Mouse (Mus musculus): ENCODE results near the gene Ifih1.

Ifih1 gene

GRCm38 (mm10) chr2:62646014-62646645 is at the start of gene Ifih1:
Ifih1 (minus strand) TSS chr2:62646255.
- in situ Hi-C loops (cut with MboI; ENCODE audit: low sequenced_read_pairs): no loop called here

- in situ Hi-C loops (cut with MboI; ENCODE audit: low sequenced_read_pairs): no loop called here
Observed at GRCm38 (mm10) chr2:62685934-62686333, 39.9 kb upstream of the Ifih1 start.

GRCm38 (mm10) chr2:62684989-62685595 is 39.0 kb upstream of the Ifih1 start:
- in situ Hi-C loops (cut with MboI; ENCODE audit: low sequenced_read_pairs): no loop called here

DNA sequence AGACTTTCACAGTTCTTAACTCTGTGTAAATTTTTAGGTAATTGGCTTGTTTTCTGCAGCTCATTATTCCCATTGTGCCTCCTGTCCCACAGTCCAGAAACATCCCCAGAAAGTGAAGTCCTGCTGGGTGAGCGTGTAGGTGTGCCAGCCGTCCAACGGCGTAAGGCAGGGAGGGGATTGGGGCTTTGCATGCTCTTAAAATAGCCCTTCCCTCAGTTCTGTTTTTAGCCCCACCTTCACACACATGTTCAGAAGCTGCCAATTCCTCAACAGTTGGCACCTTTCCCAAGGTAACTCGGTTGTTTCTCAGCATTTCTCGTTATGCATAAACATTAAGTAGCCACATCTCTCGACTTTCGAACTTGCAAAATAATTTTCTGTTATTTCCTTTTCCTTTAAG is 35.6 kb upstream of the Ifih1 start:
- in situ Hi-C loops (cut with MboI; ENCODE audit: low sequenced_read_pairs): no loop called here

DNA sequence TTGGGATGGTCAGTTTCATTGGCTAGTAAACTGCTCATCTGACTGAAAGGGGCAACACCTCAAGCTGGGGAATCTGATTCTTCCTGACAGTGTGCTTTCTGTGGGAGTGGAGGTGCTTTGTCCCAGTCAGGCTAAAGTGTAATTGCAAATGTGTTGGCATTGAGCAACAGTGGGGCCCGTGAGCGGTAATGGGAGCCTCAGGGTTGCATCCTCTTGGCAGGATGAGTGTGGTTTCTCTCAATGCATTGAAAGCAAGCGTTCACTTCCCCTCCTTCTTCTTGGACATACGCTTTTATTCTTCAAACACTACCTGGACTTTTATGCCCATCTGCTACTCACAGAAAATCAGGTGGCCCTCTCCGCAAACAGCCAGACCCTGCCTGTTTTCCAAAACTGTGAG is 26.7 kb upstream of the Ifih1 start:
- in situ Hi-C loops (cut with MboI; ENCODE audit: low sequenced_read_pairs): no loop called here

- in situ Hi-C loops (cut with MboI; ENCODE audit: low sequenced_read_pairs): no loop called here
Observed at GRCm38 (mm10) chr2:62670767-62671166, 24.7 kb upstream of the Ifih1 start.

- in situ Hi-C loops (cut with MboI; ENCODE audit: low sequenced_read_pairs): no loop called here
Observed at GRCm38 (mm10) chr2:62670301-62670700, 24.2 kb upstream of the Ifih1 start.

- in situ Hi-C loops (cut with MboI; ENCODE audit: low sequenced_read_pairs): no loop called here
Observed at GRCm38 (mm10) chr2:62669848-62670247, 23.8 kb upstream of the Ifih1 start.

DNA sequence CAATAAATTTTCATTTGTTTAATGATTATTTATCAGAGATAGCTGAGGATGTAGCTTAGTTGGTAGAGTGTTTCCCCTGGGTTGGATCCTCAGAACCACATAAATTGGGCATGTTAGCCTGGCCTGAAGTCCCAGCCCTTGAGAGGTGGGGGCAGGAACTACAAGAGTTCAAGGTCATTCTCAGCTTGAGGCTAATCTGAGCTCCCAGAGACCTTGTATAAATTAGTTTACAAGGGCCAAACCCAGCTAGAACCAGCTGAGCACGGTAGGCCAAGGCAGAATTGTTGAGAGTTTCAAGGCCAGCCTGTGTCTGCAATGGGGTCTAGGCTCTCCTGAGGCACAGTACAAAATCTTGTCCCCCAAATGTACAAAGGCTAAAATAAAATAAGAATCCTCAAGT is 19.5 kb upstream of the Ifih1 start:
- in situ Hi-C loops (cut with MboI; ENCODE audit: low sequenced_read_pairs): no loop called here

GRCm38 (mm10) chr2:62664839-62665238 is 18.8 kb upstream of the Ifih1 start:
- in situ Hi-C loops (cut with MboI; ENCODE audit: low sequenced_read_pairs): no loop called here

DNA sequence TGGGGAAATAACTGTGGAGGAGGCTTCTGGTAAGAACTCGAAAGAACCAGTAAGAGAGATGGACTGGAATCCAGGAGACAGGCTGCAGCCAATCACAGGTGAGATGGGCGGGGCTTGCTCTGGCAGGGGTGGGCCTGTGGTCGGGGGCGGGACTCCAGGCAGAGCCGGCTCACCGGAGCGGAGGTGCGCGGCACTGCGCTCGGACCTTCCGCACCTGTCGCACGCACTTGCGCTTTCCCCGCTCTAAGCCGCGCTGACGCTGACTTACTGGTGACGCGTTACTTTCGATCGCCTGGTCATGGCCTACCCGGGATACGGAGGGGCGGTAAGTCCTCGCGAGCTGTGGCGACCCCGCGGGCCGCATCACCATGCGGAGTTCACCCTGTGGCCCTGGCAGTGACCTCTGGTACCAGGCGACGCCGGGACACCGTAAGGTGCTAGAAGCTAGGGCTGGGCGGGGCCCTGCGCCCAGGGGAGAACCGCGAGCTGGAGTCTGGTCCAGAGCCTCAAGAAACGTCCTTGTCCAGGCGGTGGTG is 18.1 kb upstream of the Ifih1 start, which contains the start of gene Gca:
Gene Gca, plus strand, starts transcription at position 151 of the 536 bp plus-strand sequence.
- in situ Hi-C loops (cut with MboI; ENCODE audit: low sequenced_read_pairs): no loop called here

DNA sequence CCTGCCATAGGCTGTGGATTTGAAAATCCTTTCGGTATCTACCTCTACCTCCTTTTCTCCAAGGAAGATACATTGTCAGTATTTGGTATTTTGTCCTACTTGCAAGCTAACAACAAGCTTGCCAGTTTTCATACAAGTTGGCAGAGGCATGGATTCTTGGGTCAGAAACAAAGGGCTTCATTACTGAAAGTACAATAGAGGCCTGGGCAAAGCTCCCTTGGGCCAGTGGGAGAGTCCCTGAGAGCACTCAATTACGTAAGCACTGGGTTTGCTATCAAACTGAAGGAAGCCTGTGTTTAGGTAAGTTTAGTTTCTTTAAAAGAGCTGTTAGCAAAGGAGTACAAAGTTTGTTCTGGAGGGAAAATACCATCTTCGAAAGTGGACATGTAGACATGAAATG is 16.5 kb upstream of the Ifih1 start:
- in situ Hi-C loops (cut with MboI; ENCODE audit: low sequenced_read_pairs): no loop called here

- in situ Hi-C loops (cut with MboI; ENCODE audit: low sequenced_read_pairs): no loop called here
Observed at GRCm38 (mm10) chr2:62660565-62660964, 14.5 kb upstream of the Ifih1 start.

DNA sequence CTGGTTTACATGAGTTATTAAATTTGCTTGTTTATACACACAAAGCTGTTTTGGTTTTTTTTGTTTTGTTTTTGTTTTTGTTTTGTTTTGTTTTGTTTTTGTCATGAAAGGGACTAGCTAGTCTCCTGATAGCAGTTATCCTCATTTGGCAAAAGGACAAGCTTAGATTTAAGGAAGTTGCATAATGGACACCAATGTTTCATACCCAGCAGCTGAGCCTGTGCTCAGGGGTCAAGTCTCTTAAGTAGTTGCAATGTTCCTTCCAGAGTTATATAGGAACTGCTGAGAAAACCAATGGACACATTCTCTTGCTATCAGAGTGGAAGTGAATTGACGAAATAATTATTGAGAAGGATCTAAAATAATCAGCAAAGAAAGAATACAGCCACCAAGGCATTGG is 10.0 kb upstream of the Ifih1 start:
- in situ Hi-C loops (cut with MboI; ENCODE audit: low sequenced_read_pairs): no loop called here

DNA sequence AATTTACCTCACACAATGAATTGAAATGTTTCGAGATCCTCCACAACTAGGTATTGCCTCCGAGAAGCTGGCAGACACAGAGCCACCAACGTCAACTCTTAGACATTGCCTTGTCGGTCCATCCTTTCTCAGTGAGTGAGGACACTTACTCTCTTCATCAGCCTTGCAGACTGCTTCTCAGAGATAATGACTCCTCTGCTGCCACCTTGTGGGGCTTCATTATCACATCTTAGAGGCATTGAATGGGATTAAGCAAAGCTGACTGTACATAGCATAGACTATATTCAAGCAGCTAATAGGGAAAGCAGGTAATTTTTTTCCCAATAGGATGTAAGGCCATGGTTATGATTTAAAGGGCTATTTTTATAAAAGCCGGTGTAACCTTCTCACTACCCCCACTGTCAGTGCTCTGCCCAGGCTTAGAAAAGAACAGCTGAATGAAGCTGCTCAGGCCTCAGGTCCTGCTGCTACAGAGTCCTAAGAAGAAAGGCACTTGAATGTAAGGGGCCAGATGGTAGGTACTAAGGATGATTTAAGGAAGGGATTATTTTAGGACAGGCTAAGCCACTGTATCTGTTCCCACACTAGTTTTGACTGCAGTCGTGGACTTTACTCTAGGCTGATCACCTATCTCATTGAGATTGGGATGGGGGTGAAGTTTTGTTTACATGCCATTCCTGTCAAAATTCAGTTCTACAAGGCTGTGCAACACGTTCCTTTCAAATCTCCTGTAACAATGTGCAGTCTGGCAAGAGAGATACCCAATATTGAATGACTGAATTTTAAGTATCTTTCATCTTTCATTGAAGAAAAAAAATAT is 8.7 kb upstream of the Ifih1 start:
- in situ Hi-C loops (cut with MboI; ENCODE audit: low sequenced_read_pairs): no loop called here

DNA sequence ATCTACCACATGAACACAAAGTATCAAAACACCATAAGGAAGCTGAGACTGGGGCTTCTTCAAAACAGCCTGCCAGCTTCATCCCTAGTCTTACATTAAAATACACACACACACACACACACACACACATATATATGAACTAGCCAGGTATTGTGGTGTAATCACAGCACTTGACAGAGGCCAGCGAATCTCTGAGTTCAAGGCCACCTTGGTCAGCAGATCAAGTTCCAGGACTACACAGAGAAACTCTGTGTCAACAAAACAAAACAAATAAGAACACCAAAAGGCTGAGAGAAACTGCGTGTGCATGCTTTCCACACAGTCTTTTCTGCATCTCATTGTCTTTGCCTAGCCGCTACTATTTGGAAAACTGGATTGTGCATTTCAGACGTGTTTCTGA is 6.4 kb upstream of the Ifih1 start:
- in situ Hi-C loops (cut with MboI; ENCODE audit: low sequenced_read_pairs): no loop called here

GRCm38 (mm10) chr2:62651890-62652289 is 5.8 kb upstream of the Ifih1 start:
- in situ Hi-C loops (cut with MboI; ENCODE audit: low sequenced_read_pairs): no loop called here

- in situ Hi-C loops (cut with MboI; ENCODE audit: low sequenced_read_pairs): no loop called here
Observed at GRCm38 (mm10) chr2:62646671-62647289, 725 bp upstream of the Ifih1 start.

DNA sequence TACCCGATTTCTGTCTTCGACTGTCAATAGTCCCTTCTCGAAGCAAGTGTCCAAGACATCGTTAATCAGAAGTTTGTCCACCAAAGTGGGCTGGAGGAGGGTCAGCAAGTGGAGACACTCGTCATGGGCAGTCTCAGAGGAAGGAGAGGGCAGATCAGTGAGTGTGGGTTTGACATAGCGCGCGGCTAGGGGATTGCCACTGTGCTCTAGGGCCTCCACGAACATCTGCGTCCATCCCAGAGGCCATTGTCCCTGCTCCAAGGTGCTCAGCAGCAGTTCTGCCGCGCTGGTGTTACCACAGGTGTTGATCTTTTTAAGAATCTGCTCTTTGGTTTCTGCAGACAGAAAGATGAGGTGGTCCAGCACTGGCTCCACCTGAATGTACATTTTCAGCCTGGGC is 580 bp downstream of the Ifih1 start:
- in situ Hi-C loops (cut with MboI; ENCODE audit: low sequenced_read_pairs): no loop called here

DNA sequence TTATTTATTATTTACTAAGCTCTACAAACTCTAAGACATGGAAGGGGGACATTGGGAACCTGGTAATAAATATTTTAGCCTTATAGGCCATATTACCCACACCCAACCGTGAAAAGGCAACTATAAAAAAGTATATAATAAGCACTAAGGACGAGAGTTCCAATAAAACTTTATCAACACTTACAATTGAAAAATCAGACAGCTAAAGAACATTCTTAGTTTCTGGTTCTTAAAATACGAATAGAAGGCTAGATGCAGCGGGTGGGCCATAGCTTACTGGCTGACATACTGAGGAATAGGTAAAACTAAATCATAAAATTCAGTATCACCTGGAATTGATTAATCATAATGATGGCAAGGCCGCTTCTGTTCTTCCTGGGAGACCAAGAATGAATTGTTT is 1.2 kb downstream of the Ifih1 start:
- in situ Hi-C loops (cut with MboI; ENCODE audit: low sequenced_read_pairs): no loop called here

Data from CH12F3 (cell line).